Mouse (Mus musculus) liver, embryonic 15.5 days (tissue): Measurements from ENCODE around the gene Higd1c. TPM values are rescaled to one million over a fixed set of nuclear protein-coding genes. Genes with fewer than 3 reads are reported as not detected.
"Not testable (repeated sequence)": the region's sequence is repeated elsewhere in the genome, so short reads cannot be mapped to it uniquely, and the experiment has no call there.

ENCODE experiments used
- ATAC-seq: fragments of 200-750 bp; cut with Nextera tagmentation; 2 replicates; pipeline ENCODE4 v1.8.0; 2017; ENCODE audit warnings: moderate number of reproducible peaks, mild to moderate bottlenecking, moderate library complexity; ENCODE audit not compliant: insufficient read depth
- H3K27ac ChIP-seq: fragments of 300-500 bp; sonication (generic); replicated peaks from 2 replicates; pipeline ENCODE4 v1.5.1; 2015; ENCODE audit warnings: mild to moderate bottlenecking, inconsistent platforms
- H3K27me3 ChIP-seq: fragments of 300-500 bp; sonication (generic); 2 replicates; pipeline ENCODE4 v1.6.1; 2015; ENCODE audit warnings: mild to moderate bottlenecking, inconsistent platforms
- H3K36me3 ChIP-seq: fragments of 300-500 bp; sonication (generic); replicated peaks from 2 replicates; pipeline ENCODE4 v1.6.1; 2015; ENCODE audit warnings: moderate library complexity, mild to moderate bottlenecking, inconsistent platforms
- H3K4me1 ChIP-seq: fragments of 300-500 bp; sonication (generic); replicated peaks from 2 replicates; pipeline ENCODE4 v1.6.1; 2015; ENCODE audit warnings: inconsistent platforms
- H3K4me2 ChIP-seq: fragments of 300-500 bp; sonication (generic); 2 replicates; pipeline ENCODE4 v1.6.1; 2015; ENCODE audit warnings: moderate library complexity, mild to moderate bottlenecking, inconsistent platforms
- H3K4me3 ChIP-seq: fragments of 300-500 bp; sonication (generic); replicated peaks from 2 replicates; pipeline ENCODE4 v1.5.1; 2015; ENCODE audit warnings: mild to moderate bottlenecking, inconsistent platforms
- H3K9ac ChIP-seq: fragments of 300-500 bp; sonication (generic); 2 replicates; pipeline ENCODE4 v1.6.1; 2015; ENCODE audit warnings: moderate library complexity, mild to moderate bottlenecking, inconsistent platforms
- H3K9me3 ChIP-seq: fragments of 300-500 bp; sonication (generic); replicated peaks from 2 replicates; pipeline ENCODE4 v1.6.1; 2016; ENCODE audit warnings: inconsistent platforms
- WGBS: fragments of 180-500 bp; shearing (Covaris S2); methylation state at CpG from one replicate; pipeline ENCODE4 v1.1.7; 2015; ENCODE audit warnings: mixed read lengths; ENCODE audit not compliant: insufficient replicate concordance; 5-methylcytosine and 5-hydroxymethylcytosine counted together
- polyA plus RNA-seq: library from polyadenylated mRNA; unstranded; fragments of >200 nt; fragmentation: Nextera tagmentation; extraction: Ambion mirVana; gene quantifications from 2 replicates; pipeline ENCODE4 v1.2.1, GENCODE M21; 2015

The Higd1c gene
- polyA plus RNA-seq, 1 experiment from 2014 or later: not detected

GRCm38 (mm10) chr15:100413306-100413705 is 49.0 kb downstream of the Higd1c start:
- Histone ChIP-seq H3K27ac (peak overlapping the region; percentile 87), H3K9me3 (no peaks in the 10 kb centered on the region), H3K4me1 (peaks cover 87% of the 10 kb centered on the region), H3K4me3 (no peak overlapping the region), H3K36me3 (peaks cover 71% of the 10 kb centered on the region), H3K9ac (no peak overlapping the region), H3K27me3 (no peaks in the 10 kb centered on the region), H3K4me2 (no peak overlapping the region)
- 38% methylated on average over 4 of the region's 5 CpGs for WGBS
- no peak for ATAC-seq

DNA sequence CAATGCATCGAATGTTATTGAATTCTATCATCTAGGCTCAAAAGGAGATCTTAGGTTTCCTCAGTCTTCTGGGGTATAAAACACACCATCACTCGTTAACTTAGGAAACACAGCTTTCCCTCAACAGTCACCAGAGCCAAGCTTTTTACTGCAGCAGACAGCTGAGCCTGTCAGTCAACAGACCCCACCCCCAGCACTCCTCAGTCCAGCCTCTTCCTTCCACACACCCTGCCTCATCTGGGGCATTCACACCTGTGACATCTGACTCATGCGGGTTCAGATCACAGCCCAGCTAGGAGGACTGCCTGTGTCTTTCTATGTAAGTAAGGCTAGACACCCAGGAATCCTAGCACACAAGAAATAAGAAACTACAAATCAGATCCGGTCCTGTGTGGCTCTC is 49.7 kb downstream of the Higd1c start:
- H3K4me1 ChIP-seq: peaks cover 91% of the 10 kb centered on the region
- H3K27ac ChIP-seq: peak overlapping the region; percentile 87
- H3K4me3 ChIP-seq: no peak overlapping the region
- H3K9ac ChIP-seq: peak overlapping the region; percentile 10; the same call in 1 of the 2 replicates
- peak; percentile 11; the same call in 1 of the 2 replicates for ATAC-seq
- no peaks in the 10 kb centered on the region for H3K27me3 ChIP-seq
- H3K9me3 ChIP-seq: no peaks in the 10 kb centered on the region
- peaks cover 64% of the 10 kb centered on the region for H3K36me3 ChIP-seq
- 53% methylated on average over 4 of the region's 4 CpGs for WGBS
- 0 out of 2 replicates have a peak overlapping the region, but pooled peaks have one; percentile 2 for H3K4me2 ChIP-seq

DNA sequence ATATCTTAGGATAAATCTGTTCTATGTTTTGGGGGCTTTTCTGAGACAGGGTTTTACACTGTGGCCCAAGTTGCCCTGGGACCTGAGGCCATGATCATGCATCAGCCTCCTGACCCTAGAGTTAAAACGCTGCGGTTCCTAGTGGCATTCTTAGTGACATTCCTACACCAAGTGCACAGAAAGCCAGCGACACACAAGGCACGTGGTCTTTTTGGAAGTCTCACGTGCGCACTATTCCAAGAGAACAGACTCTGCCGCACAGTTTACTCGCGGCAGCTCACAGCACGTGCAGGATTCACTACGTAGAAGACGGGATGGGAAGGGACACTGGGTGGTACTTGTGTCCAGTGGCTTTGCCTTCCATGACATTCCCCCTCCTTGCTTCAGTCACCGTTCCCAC is 50.6 kb downstream of the Higd1c start:
- peaks cover 55% of the 10 kb centered on the region for H3K36me3 ChIP-seq
- H3K4me2 ChIP-seq: no peak overlapping the region
- peak overlapping the region; percentile 34; the same call in 1 of the 2 replicates for H3K27ac ChIP-seq
- H3K4me1 ChIP-seq: peaks cover 99% of the 10 kb centered on the region
- H3K9ac ChIP-seq: no peak overlapping the region
- H3K9me3 ChIP-seq: no peaks in the 10 kb centered on the region
- WGBS: 91% methylated on average over 13 of the region's 13 CpGs
- H3K27me3 ChIP-seq: no peaks in the 10 kb centered on the region
- no peak overlapping the region for H3K4me3 ChIP-seq
- no peak for ATAC-seq

DNA sequence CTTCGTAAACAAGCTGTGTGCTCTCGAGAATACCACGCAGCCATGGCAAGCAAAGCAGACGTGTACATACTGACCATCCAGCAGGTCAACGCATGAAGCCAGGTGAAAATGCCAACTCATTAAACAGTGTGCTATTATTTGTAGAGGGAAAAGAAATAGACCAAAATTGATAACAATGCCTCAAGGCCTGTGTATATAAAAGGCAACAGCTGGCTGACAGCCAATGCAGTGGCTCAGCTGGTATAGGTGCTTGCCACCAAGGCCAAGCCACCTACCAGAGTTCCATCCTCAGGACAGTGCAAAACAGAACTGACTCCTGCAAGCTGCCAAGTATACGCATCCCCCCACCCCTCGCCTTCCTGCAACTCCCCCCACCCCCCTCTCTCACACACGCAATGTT is 51.3 kb downstream of the Higd1c start:
- 85% methylated on average over 8 of the region's 8 CpGs for WGBS
- Histone ChIP-seq H3K27me3 (no peaks in the 10 kb centered on the region), H3K4me1 (peaks cover 99% of the 10 kb centered on the region), H3K27ac (peak overlapping the region; percentile 66; the same call in 1 of the 2 replicates), H3K4me2 (no peak overlapping the region), H3K9ac (no peak overlapping the region), H3K36me3 (peaks cover 47% of the 10 kb centered on the region), H3K4me3 (no peak overlapping the region), H3K9me3 (no peaks in the 10 kb centered on the region)
- no peak for ATAC-seq

DNA sequence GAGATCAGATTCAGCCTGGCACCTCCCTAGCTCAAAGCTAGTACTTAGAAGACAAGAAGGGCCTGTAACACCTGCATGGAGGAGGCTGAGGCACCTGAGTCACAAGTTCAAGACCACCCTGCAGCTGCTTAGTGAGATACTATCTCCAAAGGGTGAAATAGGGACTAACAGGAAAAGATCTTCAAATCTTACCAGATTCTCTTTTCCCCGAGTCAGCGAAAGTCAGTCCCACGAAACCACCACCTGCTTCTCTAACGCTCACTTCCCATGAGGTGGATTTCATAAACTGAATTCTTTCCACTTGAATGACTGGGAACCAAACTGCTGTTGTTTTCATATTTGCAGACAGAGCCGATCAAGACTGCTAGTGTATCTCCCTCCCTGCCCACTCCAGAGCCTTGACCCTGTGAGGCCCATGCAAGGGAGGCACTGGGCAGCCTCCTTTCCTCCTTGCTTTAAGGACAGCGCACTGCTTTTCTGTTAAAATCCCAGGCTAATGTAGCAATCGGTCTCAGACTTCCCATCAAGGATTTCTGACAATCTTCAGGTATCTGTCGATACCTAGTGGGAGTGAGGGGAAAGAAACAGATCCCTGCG is 53.6 kb downstream of the Higd1c start:
- Histone ChIP-seq H3K4me2 (peak overlapping the region; percentile 99), H3K4me1 (peaks cover 87% of the 10 kb centered on the region), H3K4me3 (peak overlapping the region; percentile 99), H3K9ac (peak overlapping the region; percentile 44), H3K27ac (peak overlapping the region; percentile 56), H3K27me3 (no peaks in the 10 kb centered on the region), H3K9me3 (no peaks in the 10 kb centered on the region), H3K36me3 (peaks cover 30% of the 10 kb centered on the region)
- 60% methylated on average over 9 of the region's 9 CpGs for WGBS
- ATAC-seq: no peak

DNA sequence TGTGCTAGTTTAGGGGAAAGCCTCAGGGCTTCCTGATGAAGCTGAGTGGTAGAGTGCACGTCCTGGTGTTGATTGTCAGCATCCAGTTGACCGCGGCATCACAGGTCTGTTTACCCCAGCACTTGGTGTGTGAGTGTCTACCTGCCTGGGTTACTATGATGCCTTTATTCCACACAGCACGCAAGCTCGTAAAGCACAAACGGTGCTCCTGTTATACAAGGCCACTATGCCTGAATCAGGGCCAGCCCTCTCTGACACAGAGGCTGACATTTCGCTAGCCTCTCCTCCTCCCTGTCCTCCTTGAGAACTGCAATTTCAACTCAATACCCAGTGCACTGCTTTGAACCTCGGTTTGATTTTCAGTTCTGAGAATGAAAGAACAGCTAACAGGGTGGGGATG is 55.0 kb downstream of the Higd1c start:
- peak overlapping the region; percentile 99 for H3K4me2 ChIP-seq
- H3K4me3 ChIP-seq: peak overlapping the region; percentile 99
- peak; percentile 3; the same call in 1 of the 2 replicates for ATAC-seq
- peak overlapping the region; percentile 99 for H3K27ac ChIP-seq
- peaks cover 30% of the 10 kb centered on the region for H3K36me3 ChIP-seq
- peaks cover 11% of the 10 kb centered on the region for H3K27me3 ChIP-seq
- no peaks in the 10 kb centered on the region for H3K9me3 ChIP-seq
- H3K4me1 ChIP-seq: peaks cover 86% of the 10 kb centered on the region
- peak overlapping the region; percentile 98 for H3K9ac ChIP-seq
- 45% methylated on average over 8 of the region's 8 CpGs for WGBS

- H3K36me3 ChIP-seq: peaks cover 26% of the 10 kb centered on the region
- peak; percentile 79 for ATAC-seq
- H3K4me2 ChIP-seq: peak overlapping the region; percentile 99
- peaks cover 20% of the 10 kb centered on the region for H3K27me3 ChIP-seq
- H3K4me3 ChIP-seq: peak overlapping the region; percentile 99
- WGBS: 21% methylated on average over 9 of the region's 9 CpGs
- H3K27ac ChIP-seq: peak overlapping the region; percentile 99
- H3K9me3 ChIP-seq: no peaks in the 10 kb centered on the region
- H3K9ac ChIP-seq: peak overlapping the region; percentile 98
- peaks cover 86% of the 10 kb centered on the region for H3K4me1 ChIP-seq
These were observed 55.8 kb downstream of the Higd1c start for GRCm38 (mm10) chr15:100419901-100420745.

DNA sequence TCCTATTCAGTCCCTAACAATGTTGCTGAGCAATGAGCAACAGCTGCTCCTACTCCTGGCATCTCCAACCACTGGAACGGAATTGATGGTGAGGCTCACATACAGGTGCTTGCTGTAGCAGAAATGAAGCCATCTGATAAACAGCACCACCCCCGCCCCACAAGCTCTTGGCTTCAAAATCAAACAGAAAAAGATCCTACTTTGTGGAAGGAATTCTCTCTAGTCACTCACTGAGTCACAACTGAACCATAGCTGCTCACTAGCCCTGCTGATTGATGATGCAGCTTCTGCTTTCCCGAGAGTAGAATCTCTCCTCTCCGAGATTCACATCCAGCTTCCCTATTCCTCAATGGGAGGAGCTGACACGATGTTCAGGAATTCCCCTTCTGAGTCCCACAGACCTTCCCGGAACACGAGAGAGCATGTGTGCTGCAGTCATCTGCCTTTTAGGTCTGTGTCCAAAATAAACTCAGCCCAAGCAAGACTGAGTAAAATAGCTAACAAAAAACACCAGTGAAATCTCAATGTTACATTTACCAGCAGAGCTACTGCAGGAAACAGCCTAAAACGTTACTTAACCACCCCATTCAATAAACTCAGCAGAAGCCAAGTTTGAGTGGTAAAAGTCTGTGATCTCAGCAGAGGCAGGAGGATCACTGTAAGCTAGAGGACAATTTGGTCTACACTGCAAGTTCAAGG is 56.9 kb downstream of the Higd1c start:
- Histone ChIP-seq H3K27ac (peak overlapping the region; percentile 99), H3K9ac (peak overlapping the region; percentile 98)

DNA sequence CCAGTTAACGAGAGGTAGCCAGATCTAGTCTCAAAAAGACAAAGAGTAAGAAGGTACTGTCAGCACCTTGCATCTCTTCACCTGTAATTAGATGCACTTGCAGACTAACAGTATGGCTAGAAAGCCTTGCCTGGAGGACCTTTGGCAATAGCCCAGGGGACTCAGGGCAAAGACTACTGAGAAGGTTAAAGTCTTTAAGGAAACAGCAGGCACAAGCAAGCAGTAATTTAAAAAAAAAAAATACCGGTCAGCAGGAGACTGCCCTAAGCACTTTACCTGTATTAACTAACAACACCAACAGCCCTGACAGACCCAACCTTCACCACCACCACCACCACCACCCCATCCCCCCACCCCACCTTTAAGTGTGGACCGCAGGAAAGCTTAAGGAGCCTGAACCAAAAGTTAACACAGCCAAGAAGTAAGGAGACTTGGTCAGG is 57.4 kb downstream of the Higd1c start, which contains the start of gene Gm5475:
Gm5475 (plus strand) TSS at position 390 of the 440 bp plus-strand sequence.
- Histone ChIP-seq H3K4me2 (peak within 1 kb of the TSS; percentile 99), H3K27ac (peak within 1 kb of the TSS; percentile 99), H3K36me3 (peaks cover 13% of the 10 kb centered on the region), H3K4me3 (peak within 1 kb of the TSS; percentile 99), H3K4me1 (peaks cover 70% of the 10 kb centered on the region), H3K27me3 (peaks cover 36% of the 10 kb centered on the region), H3K9ac (peak within 1 kb of the TSS; percentile 98)
- 14% methylated on average over 3 of the region's 3 CpGs for WGBS
- not testable (repeated sequence) for H3K9me3 ChIP-seq, ATAC-seq

More for the DNA sequence above, 56.9 kb downstream of the Higd1c start:
- Histone ChIP-seq H3K4me3 (peak overlapping the region; percentile 99), H3K4me2 (peak overlapping the region; percentile 99), H3K36me3 (peaks cover 16% of the 10 kb centered on the region), H3K27me3 (peaks cover 30% of the 10 kb centered on the region), H3K9me3 (no peaks in the 10 kb centered on the region), H3K4me1 (peaks cover 75% of the 10 kb centered on the region)
- 13% methylated on average over 8 of the region's 8 CpGs for WGBS
- ATAC-seq: no peak

DNA sequence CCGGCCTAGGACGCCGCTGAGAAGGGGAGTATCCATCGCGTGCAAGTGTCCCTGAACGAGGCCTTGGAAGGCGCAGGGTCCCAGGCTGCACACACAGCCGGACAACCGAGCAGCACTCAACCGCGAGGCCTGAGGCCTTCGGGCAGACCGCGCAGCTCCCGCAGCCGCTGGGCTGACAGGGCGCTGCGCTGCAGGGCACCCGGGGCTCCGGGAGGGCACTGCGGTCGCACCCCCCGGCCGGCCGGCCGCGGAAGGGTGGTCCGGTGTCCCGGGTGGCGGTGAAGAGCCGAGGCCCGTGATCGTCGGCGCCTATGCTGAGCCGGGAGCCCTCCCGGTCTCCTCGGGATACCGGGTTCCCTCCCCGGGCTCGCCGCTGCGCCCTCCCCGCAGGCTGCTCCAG is 58.1 kb downstream of the Higd1c start:
- Histone ChIP-seq H3K9me3 (no peaks in the 10 kb centered on the region), H3K27me3 (peaks cover 43% of the 10 kb centered on the region), H3K9ac (peak overlapping the region; percentile 98), H3K4me2 (peak overlapping the region; percentile 99), H3K36me3 (peaks cover 7% of the 10 kb centered on the region), H3K4me1 (peaks cover 63% of the 10 kb centered on the region), H3K27ac (peak overlapping the region; percentile 99), H3K4me3 (peak overlapping the region; percentile 99)
- peak; percentile 43 for ATAC-seq
- under 1% methylated on average over 44 of the region's 44 CpGs for WGBS
